Mouse (Mus musculus): ENCODE data around the gene Hist1h2ad.

DNA sequence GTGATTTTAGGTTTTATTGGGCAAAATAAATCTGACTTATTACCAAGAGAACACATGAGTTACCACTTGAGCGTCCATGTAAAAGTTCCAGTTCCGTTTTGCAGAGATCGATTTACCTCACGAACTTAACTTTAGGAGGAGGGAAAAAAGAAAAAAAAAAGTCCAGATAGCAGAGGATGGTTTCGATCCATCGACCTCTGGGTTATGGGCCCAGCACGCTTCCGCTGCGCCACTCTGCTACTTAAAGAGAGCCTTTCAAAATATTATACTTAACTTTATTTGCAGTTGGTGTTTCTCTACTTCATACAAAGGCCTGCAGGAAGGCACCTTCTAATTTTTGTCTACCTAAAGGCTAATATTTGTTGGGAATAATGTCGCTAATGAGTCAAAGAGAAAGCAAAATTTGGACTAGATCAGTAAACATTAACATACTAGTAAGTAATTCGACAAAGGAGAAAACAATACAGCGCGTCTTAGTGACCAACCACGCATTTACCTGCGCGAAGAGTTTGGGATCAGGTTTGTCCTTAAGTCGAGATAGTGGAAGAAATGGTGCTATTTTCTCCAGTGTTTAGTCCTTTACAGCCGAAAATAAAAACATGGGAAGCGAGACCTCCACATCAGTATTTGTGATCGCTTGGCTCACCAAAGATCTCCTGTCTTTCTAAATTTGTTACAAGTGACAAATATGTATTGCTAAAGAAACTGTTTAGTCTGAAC lies 43.8 kb upstream of the Hist1h2ad start:
- no peak for TF ChIP-seq MAX (IDR thresholded peaks at IDR 0.05; ENCODE audit: low read depth)
- no peak for TF ChIP-seq USF1 (IDR thresholded peaks at IDR 0.05; ENCODE audit: low read depth)
- no peak for TF ChIP-seq MYOD1 (IDR thresholded peaks at IDR 0.05; ENCODE audit: control insufficient read depth in 1 of 3, insufficient read length in 2 of 3, low read depth in 2 of 3)
- TF ChIP-seq TCF12 (IDR thresholded peaks at IDR 0.05; ENCODE audit: insufficient read depth, poor library complexity, severe bottlenecking) = no peak
- no peak for TF ChIP-seq POLR2A (IDR thresholded peaks at IDR 0.05; ENCODE audit: insufficient read length, low read depth)
- no peak for TF ChIP-seq REST (IDR thresholded peaks at IDR 0.05; ENCODE audit: insufficient read depth, insufficient read length)
- no peak for TF ChIP-seq MYOG (IDR thresholded peaks at IDR 0.05; ENCODE audit: control insufficient read depth in 1 of 3, insufficient read depth in 1 of 3, insufficient read length in 2 of 3, low read depth in 2 of 3)
- TF ChIP-seq CEBPB (IDR thresholded peaks at IDR 0.05; ENCODE audit: insufficient read depth, poor library complexity, severe bottlenecking) = no peak
- peak; percentile 23 for TF ChIP-seq E2F4 (IDR thresholded peaks at IDR 0.05; ENCODE audit: insufficient read depth)
- TF ChIP-seq SRF (IDR thresholded peaks at IDR 0.05; ENCODE audit: control insufficient read depth, insufficient read length, low read depth) = no peak
- no peak for TF ChIP-seq POLR2AphosphoS2 (IDR thresholded peaks at IDR 0.05; ENCODE audit: insufficient read length, low read depth)
- no peak for TF ChIP-seq TCF3 (IDR thresholded peaks at IDR 0.05; ENCODE audit: insufficient read length, low read depth)

All from myocyte (in vitro differentiated cells).